Mouse (Mus musculus): ENCODE measurements around the gene Sstr3. TPM values are rescaled to one million over a fixed set of nuclear protein-coding genes. Genes with fewer than 3 reads are reported as not detected.

Gene Sstr3
- polyA plus RNA-seq, 1 experiment from 2014 or later, result 0.04 TPM

GRCm38 (mm10) chr15:78576284-78576810, 31.9 kb upstream of the Sstr3 start:
- H3K4me3 ChIP-seq, result no peak overlapping the region
- 40% methylated on average over 4 of the region's 4 CpGs for WGBS
- H3K4me2 ChIP-seq, result no peak overlapping the region
- no peak overlapping the region for H3K9ac ChIP-seq
- H3K27ac ChIP-seq, result no peak overlapping the region
- peaks cover 13% of the 10 kb centered on the region for H3K4me1 ChIP-seq
- no peaks in the 10 kb centered on the region for H3K9me3 ChIP-seq
- H3K27me3 ChIP-seq, result 0 out of 2 replicates have a peak, but pooled peaks cover 6% of the 10 kb centered on the region
- no peak for ATAC-seq (ENCODE audit: insufficient number of reproducible peaks, low FRiP score, low TSS enrichment, low read depth)
- H3K36me3 ChIP-seq, result no peaks in the 10 kb centered on the region

DNA sequence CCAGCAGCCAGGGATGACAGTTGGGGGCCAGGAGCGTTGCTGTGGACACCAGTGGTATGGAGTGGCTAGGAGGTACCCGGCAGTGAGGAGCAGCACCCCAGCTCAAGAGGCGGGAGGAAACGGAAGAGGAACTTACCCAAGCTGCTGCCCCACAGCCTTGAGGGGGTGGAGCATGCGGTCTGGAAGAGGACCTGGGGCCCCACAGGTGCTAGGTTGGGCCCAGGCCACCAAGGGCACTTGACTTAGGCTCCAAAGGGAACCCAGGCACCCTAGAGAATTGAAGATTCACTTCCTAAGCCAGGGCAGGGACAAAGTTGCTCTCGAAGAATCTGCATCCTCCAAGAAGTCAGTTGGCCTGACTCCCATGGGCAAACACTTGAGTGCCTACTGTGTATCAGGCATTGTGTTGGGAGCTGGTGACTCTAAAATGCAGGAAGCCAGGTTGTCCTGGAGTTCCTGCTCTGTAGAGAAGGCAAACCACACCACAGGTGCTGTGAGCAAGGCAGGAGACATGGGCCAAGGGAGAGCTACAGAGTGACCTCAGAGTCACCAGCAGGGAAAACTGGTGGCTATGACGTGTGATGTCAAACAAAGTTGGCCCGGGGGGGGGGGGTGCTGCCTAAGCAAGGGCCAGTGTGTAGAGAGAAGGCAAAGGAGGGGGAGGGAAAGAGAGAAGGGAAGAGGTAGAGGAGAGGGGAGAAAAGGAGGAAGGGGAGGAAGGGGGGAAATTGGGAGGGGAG, 28.3 kb upstream of the Sstr3 start, which contains the start of gene Rac2:
Gene Rac2, minus strand, starts transcription at position 126 of the 740 bp plus-strand sequence.
- 78% methylated on average over 8 of the region's 8 CpGs for WGBS
- Histone ChIP-seq H3K27me3 (0 out of 2 replicates have a peak, but pooled peaks cover 2% of the 10 kb centered on the region), H3K4me1 (no peaks in the 10 kb centered on the region), H3K27ac (no peak within 1 kb of the TSS), H3K36me3 (no peaks in the 10 kb centered on the region), H3K4me3 (no peak within 1 kb of the TSS), H3K9me3 (no peaks in the 10 kb centered on the region), H3K9ac (no peak within 1 kb of the TSS), H3K4me2 (no peak within 1 kb of the TSS)
- ATAC-seq (ENCODE audit: insufficient number of reproducible peaks, low FRiP score, low TSS enrichment, low read depth), result no peak

GRCm38 (mm10) chr15:78572270-78572600, 27.8 kb upstream of the Sstr3 start:
- Histone ChIP-seq H3K27ac (no peak overlapping the region), H3K4me3 (no peak overlapping the region), H3K9ac (no peak overlapping the region), H3K9me3 (no peaks in the 10 kb centered on the region), H3K36me3 (no peaks in the 10 kb centered on the region), H3K27me3 (0 out of 2 replicates have a peak, but pooled peaks cover 3% of the 10 kb centered on the region), H3K4me1 (no peaks in the 10 kb centered on the region), H3K4me2 (no peak overlapping the region)
- 88% methylated on average over 5 of the region's 5 CpGs for WGBS
- no peak for ATAC-seq (ENCODE audit: insufficient number of reproducible peaks, low FRiP score, low TSS enrichment, low read depth)

GRCm38 (mm10) chr15:78571554-78572269, 27.2 kb upstream of the Sstr3 start:
- 0 out of 2 replicates have a peak, but pooled peaks cover 3% of the 10 kb centered on the region for H3K27me3 ChIP-seq
- no peak overlapping the region for H3K4me2 ChIP-seq
- 61% methylated on average over 16 of the region's 16 CpGs for WGBS
- no peaks in the 10 kb centered on the region for H3K9me3 ChIP-seq
- H3K36me3 ChIP-seq, result no peaks in the 10 kb centered on the region
- H3K4me1 ChIP-seq, result no peaks in the 10 kb centered on the region
- H3K9ac ChIP-seq, result no peak overlapping the region
- no peak overlapping the region for H3K27ac ChIP-seq
- H3K4me3 ChIP-seq, result no peak overlapping the region
- no peak for ATAC-seq (ENCODE audit: insufficient number of reproducible peaks, low FRiP score, low TSS enrichment, low read depth)

DNA sequence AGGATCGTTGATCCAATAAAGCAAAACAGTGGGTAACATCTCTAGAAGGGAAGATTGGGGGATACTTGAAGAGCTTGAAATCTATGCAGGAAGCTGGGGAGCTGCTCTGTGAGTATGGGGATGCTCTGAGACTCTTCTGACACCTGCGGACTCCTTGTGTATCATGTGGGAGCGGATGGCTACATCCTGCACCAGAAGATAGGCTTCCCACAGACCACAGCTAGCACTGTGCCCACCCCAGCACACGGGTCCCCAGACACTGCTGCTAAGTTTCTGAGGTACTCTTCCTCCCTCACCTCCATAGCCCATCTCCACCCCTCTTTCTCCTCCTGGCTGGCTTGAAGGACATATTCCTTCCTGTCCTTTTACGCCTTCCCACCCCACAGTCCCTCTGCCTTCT, 25.7 kb upstream of the Sstr3 start:
- whole genome bisulfite sequencing, result 85% methylated on average over 5 of the region's 5 CpGs
- Histone ChIP-seq H3K9ac (no peak overlapping the region), H3K9me3 (no peaks in the 10 kb centered on the region), H3K4me3 (no peak overlapping the region), H3K4me2 (no peak overlapping the region), H3K27ac (no peak overlapping the region), H3K36me3 (no peaks in the 10 kb centered on the region), H3K4me1 (no peaks in the 10 kb centered on the region), H3K27me3 (0 out of 2 replicates have a peak, but pooled peaks cover 3% of the 10 kb centered on the region)
- ATAC-seq (ENCODE audit: insufficient number of reproducible peaks, low FRiP score, low TSS enrichment, low read depth), result no peak

DNA sequence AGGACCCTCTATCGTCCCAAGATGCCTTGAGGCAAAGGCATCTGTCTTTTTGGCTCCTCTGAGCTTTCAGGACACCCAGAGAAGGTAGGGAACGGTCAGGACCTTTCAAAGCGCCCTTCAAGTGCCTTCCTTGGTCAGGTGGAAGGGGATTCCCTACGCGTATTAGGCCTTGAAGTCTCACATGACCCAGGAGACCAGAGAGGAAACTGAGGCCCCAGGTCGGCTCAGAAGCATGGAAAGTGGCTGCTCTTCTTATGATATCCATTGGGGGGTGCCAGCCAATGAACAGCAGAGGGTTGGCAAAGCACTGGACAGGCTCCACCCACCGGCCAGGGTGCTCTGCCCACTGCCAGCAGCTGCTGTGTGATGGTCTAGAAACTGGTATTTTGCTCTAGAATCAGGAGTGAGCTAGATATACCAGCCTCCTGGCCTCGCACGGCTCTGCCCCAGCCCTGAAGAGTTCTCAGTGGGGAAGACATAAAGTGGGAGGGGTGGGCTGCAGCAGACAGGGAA, 23.2 kb upstream of the Sstr3 start:
- no peak overlapping the region for H3K27ac ChIP-seq
- 71% methylated on average over 9 of the region's 9 CpGs for WGBS
- no peaks in the 10 kb centered on the region for H3K9me3 ChIP-seq
- no peak for ATAC-seq (ENCODE audit: insufficient number of reproducible peaks, low FRiP score, low TSS enrichment, low read depth)
- H3K4me1 ChIP-seq, result no peaks in the 10 kb centered on the region
- H3K9ac ChIP-seq, result no peak overlapping the region
- no peak overlapping the region for H3K4me2 ChIP-seq
- no peak overlapping the region for H3K4me3 ChIP-seq
- H3K36me3 ChIP-seq, result no peaks in the 10 kb centered on the region
- 0 out of 2 replicates have a peak, but pooled peaks cover 3% of the 10 kb centered on the region for H3K27me3 ChIP-seq

GRCm38 (mm10) chr15:78564764-78565435, 20.4 kb upstream of the Sstr3 start:
- Histone ChIP-seq H3K4me1 (no peaks in the 10 kb centered on the region), H3K9me3 (no peaks in the 10 kb centered on the region), H3K4me2 (no peak overlapping the region), H3K36me3 (no peaks in the 10 kb centered on the region), H3K27ac (no peak overlapping the region), H3K4me3 (no peak overlapping the region), H3K9ac (no peak overlapping the region), H3K27me3 (0 out of 2 replicates have a peak, but pooled peaks cover 3% of the 10 kb centered on the region)
- no peak for ATAC-seq (ENCODE audit: insufficient number of reproducible peaks, low FRiP score, low TSS enrichment, low read depth)
- WGBS, result 69% methylated on average over 11 of the region's 11 CpGs

DNA sequence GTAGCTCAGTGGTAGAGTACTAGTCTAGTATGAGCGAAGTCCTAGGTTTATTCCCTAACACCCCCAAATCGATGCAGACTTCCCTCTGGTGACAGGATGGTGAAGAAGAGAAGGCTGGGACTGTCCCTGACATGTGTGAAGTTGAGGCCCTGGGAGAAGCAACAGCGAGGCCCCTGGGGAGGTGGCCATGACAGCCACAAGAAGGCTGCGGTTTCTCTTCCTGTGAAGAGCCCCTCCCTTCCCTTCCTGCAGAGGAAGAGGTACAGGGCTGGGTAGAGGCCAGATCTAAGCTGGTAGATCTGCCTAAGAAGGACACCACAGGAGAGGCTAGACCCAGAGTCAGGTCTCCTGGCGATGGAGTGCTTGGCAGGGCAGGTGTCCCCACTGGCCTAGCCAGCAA, 19.5 kb upstream of the Sstr3 start:
- no peaks in the 10 kb centered on the region for H3K9me3 ChIP-seq
- 74% methylated on average over 5 of the region's 5 CpGs for WGBS
- H3K4me1 ChIP-seq, result no peaks in the 10 kb centered on the region
- 0 out of 2 replicates have a peak, but pooled peaks cover 3% of the 10 kb centered on the region for H3K27me3 ChIP-seq
- no peak overlapping the region for H3K4me3 ChIP-seq
- no peaks in the 10 kb centered on the region for H3K36me3 ChIP-seq
- no peak overlapping the region for H3K9ac ChIP-seq
- no peak for ATAC-seq (ENCODE audit: insufficient number of reproducible peaks, low FRiP score, low TSS enrichment, low read depth)
- H3K27ac ChIP-seq, result no peak overlapping the region
- H3K4me2 ChIP-seq, result no peak overlapping the region

DNA sequence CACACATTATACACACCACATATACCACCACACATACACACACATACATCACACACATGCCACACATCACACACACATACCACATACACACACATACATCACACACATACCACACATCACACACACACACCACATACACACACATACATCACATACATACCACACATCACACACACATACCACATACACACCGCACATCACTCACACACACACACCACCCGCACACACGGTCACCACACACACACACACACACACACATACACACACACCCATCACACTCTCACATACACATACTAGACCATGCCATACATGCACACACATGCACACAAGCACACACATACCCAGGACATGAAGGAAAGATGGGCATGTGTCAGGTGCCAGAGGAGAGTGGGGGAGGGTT, 18.9 kb upstream of the Sstr3 start:
- 94% methylated on average over 3 of the region's 3 CpGs for WGBS
- no peaks in the 10 kb centered on the region for H3K9me3 ChIP-seq
- no peak overlapping the region for H3K27ac ChIP-seq
- H3K4me3 ChIP-seq, result no peak overlapping the region
- no peak for ATAC-seq (ENCODE audit: insufficient number of reproducible peaks, low FRiP score, low TSS enrichment, low read depth)
- no peaks in the 10 kb centered on the region for H3K36me3 ChIP-seq
- H3K4me1 ChIP-seq, result no peaks in the 10 kb centered on the region
- no peak overlapping the region for H3K9ac ChIP-seq
- no peak overlapping the region for H3K4me2 ChIP-seq
- 0 out of 2 replicates have a peak, but pooled peaks cover 3% of the 10 kb centered on the region for H3K27me3 ChIP-seq

GRCm38 (mm10) chr15:78559141-78559979, 14.9 kb upstream of the Sstr3 start:
- no peaks in the 10 kb centered on the region for H3K36me3 ChIP-seq
- 0 out of 2 replicates have a peak, but pooled peaks cover 2% of the 10 kb centered on the region for H3K4me1 ChIP-seq
- no peaks in the 10 kb centered on the region for H3K9me3 ChIP-seq
- 60% methylated on average over 11 of the region's 11 CpGs for WGBS
- no peak overlapping the region for H3K4me3 ChIP-seq
- H3K4me2 ChIP-seq, result no peak overlapping the region
- H3K9ac ChIP-seq, result no peak overlapping the region
- no peak overlapping the region for H3K27ac ChIP-seq
- no peaks in the 10 kb centered on the region for H3K27me3 ChIP-seq
- ATAC-seq (ENCODE audit: insufficient number of reproducible peaks, low FRiP score, low TSS enrichment, low read depth), result no peak
